Mouse (Mus musculus) neutrophil, adult 5-6 weeks (primary cell): ENCODE measurements around the gene Ppp2r2d. TPM values are rescaled to one million over a fixed set of nuclear protein-coding genes. Genes with fewer than 3 reads are reported as not detected.

Source experiments
- ATAC-seq: fragments of 151-379, 151-347 bp; 2 replicates; pipeline ENCODE4 v1.8.0; 2017; ENCODE audit warnings: mild to moderate bottlenecking, moderate TSS enrichment; ENCODE audit not compliant: insufficient number of reproducible peaks, poor library complexity, low FRiP score, severe bottlenecking; ENCODE audit errors: extremely low read depth
- total RNA-seq: library from RNA; stranded (forward); fragments of 200-1000 nt; gene quantifications from 2 replicates; pipeline ENCODE4 v1.2.3, GENCODE M21; 2017

Ppp2r2d gene
- total RNA-seq, 1 experiment from 2014 or later = 58.1 TPM

- ATAC-seq = peak; percentile 94
Measured at GRCm38 (mm10) chr7:138909277-138910192, 63.7 kb downstream of the Ppp2r2d start, which contains the start of gene Bnip3. Gene Bnip3, minus strand, starts transcription at chr7:138909519.

- ATAC-seq = no peak
Measured at GRCm38 (mm10) chr7:138910193-138910562, 64.3 kb downstream of the Ppp2r2d start.

GRCm38 (mm10) chr7:138913616-138914015 lies 67.7 kb downstream of the Ppp2r2d start:
- no peak for ATAC-seq

GRCm38 (mm10) chr7:138919156-138919944 lies 73.5 kb downstream of the Ppp2r2d start:
- ATAC-seq = peak; percentile 90

GRCm38 (mm10) chr7:138921611-138922010 lies 75.7 kb downstream of the Ppp2r2d start:
- ATAC-seq = no peak

- ATAC-seq = no peak
Measured at GRCm38 (mm10) chr7:138923756-138924425, 78.0 kb downstream of the Ppp2r2d start.

GRCm38 (mm10) chr7:138928456-138928855 lies 82.6 kb downstream of the Ppp2r2d start:
- ATAC-seq = no peak

Other genes with a start within 250 kb of the Ppp2r2d start
- gene Mapk1ip1, start 194 bp downstream of the Ppp2r2d start, total RNA-seq = 41.7 and 49.3 TPM in 2 replicates
- 54.7 and 59.1 TPM in 2 replicates for gene Bnip3, start 63.4 kb downstream of the Ppp2r2d start, total RNA-seq
- gene Jakmip3, start 94.7 kb downstream of the Ppp2r2d start, total RNA-seq = not detected in 2 replicates
- not detected in 2 replicates for gene Dpysl4, start 239.9 kb downstream of the Ppp2r2d start, total RNA-seq